ENCODE assay signal across 13 mouse cellular contexts in the genomic region with DNA sequence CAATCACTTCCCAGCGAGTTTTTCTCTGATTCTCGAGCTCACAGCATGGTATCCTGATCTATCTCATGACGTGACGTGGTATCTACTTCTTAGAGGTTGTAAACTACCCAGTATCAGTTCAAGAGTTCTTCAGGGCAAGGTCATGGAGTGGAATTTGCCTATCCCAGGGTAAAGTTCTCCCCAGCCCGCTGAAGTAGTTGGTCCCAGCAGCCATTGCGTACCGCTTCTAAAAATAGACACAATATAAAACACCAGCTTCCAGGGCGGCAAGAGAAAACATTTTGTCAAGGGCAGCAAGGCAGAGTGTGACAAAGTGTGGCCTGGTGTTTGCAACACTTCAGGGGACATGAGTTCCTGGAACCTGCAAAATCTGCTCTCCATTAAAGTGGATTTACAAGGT. TPM values are rescaled to one million over a fixed set of nuclear protein-coding genes. Genes with fewer than 3 reads are reported as not detected.
DNase-seq lines count a peak whose midpoint lies in the region; ATAC-seq lines count a peak whose summit lies in the region.
"Had no signal": no experiment of that assay in that cellular context is flagged by ENCODE, and none has a peak within 500 bp of the region (broad histone marks: within the 10 kb centered on the region; RNA-seq: fewer than 3 reads in every experiment).

No protein-coding gene starts in this region.

- no peak overlapping the region for H3K9ac ChIP-seq in lung, embryonic 15.5 days
- no peak overlapping the region for H3K9ac ChIP-seq in forebrain, embryonic 11.5 days (ENCODE audit: low read length)
- H3K9ac ChIP-seq: hindbrain, embryonic 15.5 days had no signal

- no peak overlapping the region for H3K4me2 ChIP-seq in lung, embryonic 15.5 days
- no peak overlapping the region for H3K4me2 ChIP-seq in forebrain, embryonic 11.5 days (ENCODE audit: low read depth, low read length, severe bottlenecking)
- H3K4me2 ChIP-seq: hindbrain, embryonic 15.5 days; midbrain, embryonic 11.5 days had no signal

- no peaks in the 10 kb centered on the region for H3K4me1 ChIP-seq in brown adipose tissue, adult 24 weeks (ENCODE audit: control insufficient read depth, insufficient read depth, insufficient read length, low read length)
- peaks cover 14% of the 10 kb centered on the region; the same call in 1 of the 2 replicates for H3K4me1 ChIP-seq in lung, embryonic 15.5 days
- no peaks in the 10 kb centered on the region for H3K4me1 ChIP-seq in forebrain, embryonic 11.5 days (replicated peaks; ENCODE audit: control insufficient read depth, insufficient read depth, low read length)
- H3K4me1 ChIP-seq: embryonic facial prominence, embryonic 10.5 days; forebrain, embryonic 10.5 days; hindbrain, embryonic 15.5 days had no signal

- no peaks in the 10 kb centered on the region for H3K36me3 ChIP-seq in lung, embryonic 15.5 days
- H3K36me3 ChIP-seq in forebrain, embryonic 11.5 days (ENCODE audit: control insufficient read depth, insufficient read depth, low read length): no peaks in the 10 kb centered on the region
- H3K36me3 ChIP-seq: embryonic facial prominence, embryonic 10.5 days; forebrain, embryonic 10.5 days; hindbrain, embryonic 15.5 days had no signal

- H3K4me3 ChIP-seq in brown adipose tissue, adult 24 weeks (ENCODE audit: insufficient read depth, low read depth, low read length): no peak overlapping the region
- no peak overlapping the region for H3K4me3 ChIP-seq in lung, embryonic 15.5 days
- no peak overlapping the region for H3K4me3 ChIP-seq in forebrain, embryonic 11.5 days (ENCODE audit: low read depth, low read length)
- H3K4me3 ChIP-seq: embryonic facial prominence, embryonic 10.5 days; forebrain, embryonic 10.5 days; hindbrain, embryonic 15.5 days had no signal

- H3K27me3 ChIP-seq in lung, embryonic 15.5 days: no peaks in the 10 kb centered on the region
- H3K27me3 ChIP-seq in forebrain, embryonic 11.5 days (ENCODE audit: control insufficient read depth, insufficient read depth, low read length): no peaks in the 10 kb centered on the region
- H3K27me3 ChIP-seq: hindbrain, embryonic 15.5 days had no signal

- WGBS in lung, embryonic 15.5 days: 43% methylated on average over 8 of the region's 8 CpGs
- 88% methylated on average over 8 of the region's 8 CpGs for WGBS in forebrain, embryonic 11.5 days

- ATAC-seq in lung, embryonic 15.5 days (ENCODE audit: borderline replicate concordance, extremely low read depth, low FRiP score, low TSS enrichment): no peak
- ATAC-seq in forebrain, embryonic 11.5 days (replicated peaks; ENCODE audit: low FRiP score): no peak

- H3K9me3 ChIP-seq in lung, embryonic 15.5 days: no peaks in the 10 kb centered on the region
- no peaks in the 10 kb centered on the region for H3K9me3 ChIP-seq in forebrain, embryonic 11.5 days (ENCODE audit: control insufficient read depth, low read length)
- H3K9me3 ChIP-seq: embryonic facial prominence, embryonic 10.5 days; forebrain, embryonic 10.5 days; hindbrain, embryonic 15.5 days had no signal

- H3K27ac ChIP-seq in brown adipose tissue, adult 24 weeks (replicated peaks; ENCODE audit: low read depth, low read length): peak overlapping the region; percentile 84
- peak overlapping the region; percentile 13 for H3K27ac ChIP-seq in lung, embryonic 15.5 days
- H3K27ac ChIP-seq in forebrain, embryonic 11.5 days (ENCODE audit: low read depth, low read length): no peak overlapping the region
- H3K27ac ChIP-seq: embryonic facial prominence, embryonic 10.5 days; forebrain, embryonic 10.5 days; hindbrain, embryonic 15.5 days had no signal

- intact Hi-C loops in heart, postnatal 36 days (cut with DNase I): loop anchor here (1.0 to 2.0 kb wide), 2 partner anchors 37 to 104 kb away; a partner anchor contains a TSS
- intact Hi-C loops in left cerebral cortex, postnatal 10 days (cut with DNase I): loop anchor here (5.0 kb wide), 1 partner anchor 105 kb away; no protein-coding TSS in a partner anchor

- DNase-seq in gastrocnemius, adult 18-20 months (ENCODE audit: low spot score): peak; percentile 33
- no peak for DNase-seq in gastrocnemius, adult 8-10 months (ENCODE audit: low spot score in 2 of 2)
- peak; percentile 6 to 11 for DNase-seq in heart, postnatal 36 days
- no peak for DNase-seq in left cerebral cortex, postnatal 10 days (ENCODE audit: extremely low spot score in 1 of 2, low spot score in 2 of 2)
- no peak for DNase-seq in forebrain, embryonic 11.5 days (ENCODE audit: low spot score)
- DNase-seq in urinary bladder, postnatal 4 days (ENCODE audit: low spot score in 2 of 2): no peak
- DNase-seq: cerebellum, adult 9-10 months had no signal

RNA-seq across cellular contexts. Expression of a gene that starts 36.5 kb away (rescaled TPM):
- 100 to 1,000 TPM; 109 to 117 TPM for total RNA-seq in gastrocnemius, adult 18-20 months (2021)
- total RNA-seq in gastrocnemius, adult 8-10 months (2022): 100 to 1,000 TPM; 113 to 139 (median 130) TPM
- polyA plus RNA-seq in brown adipose tissue, adult 24 weeks (2012; ENCODE audit: insufficient read depth, insufficient read length, missing spikeins): 89.1 and 108 TPM in 2 replicates
- total RNA-seq in heart, postnatal 36 days (2021): 100 to 1,000 TPM; 144 to 146 TPM
- 10.0 and 13.1 TPM in 2 replicates for polyA plus RNA-seq in lung, embryonic 15.5 days (2015; fragmentation: Nextera tagmentation; extraction: Ambion mirVana)
- 1 to 10 TPM; 2.3 to 2.7 TPM for total RNA-seq in left cerebral cortex, postnatal 10 days (2021)
- polyA plus RNA-seq in forebrain, embryonic 11.5 days (2014; fragmentation: Nextera tagmentation; extraction: Ambion mirVana): 0.16 and 0.19 TPM in 2 replicates

RNA-seq across cellular contexts. Expression of a gene that starts 46.3 kb away (rescaled TPM):
- total RNA-seq in gastrocnemius, adult 18-20 months (2021): 10 to 100 TPM; 39.7 to 40.3 TPM
- 10 to 100 TPM; 40.0 to 47.4 (median 44.2) TPM for total RNA-seq in gastrocnemius, adult 8-10 months (2022)
- 7.0 and 7.4 TPM in 2 replicates for polyA plus RNA-seq in brown adipose tissue, adult 24 weeks (2012; ENCODE audit: insufficient read depth, insufficient read length, missing spikeins)
- 10 to 100 TPM; 21.1 to 22.6 TPM for total RNA-seq in heart, postnatal 36 days (2021)
- 5.4 and 6.5 TPM in 2 replicates for polyA plus RNA-seq in lung, embryonic 15.5 days (2015; fragmentation: Nextera tagmentation; extraction: Ambion mirVana)
- total RNA-seq in left cerebral cortex, postnatal 10 days (2021): 1 to 10 TPM; 7.0 to 8.3 TPM
- 4.5 and 5.0 TPM in 2 replicates for polyA plus RNA-seq in forebrain, embryonic 11.5 days (2014; fragmentation: Nextera tagmentation; extraction: Ambion mirVana)

Comparison
In these comparisons a context has a peak if more than half of its experiments do, and no peak if none do; other contexts are left out.
1. DNase-seq: peak in gastrocnemius, adult 18-20 months (single experiment) and heart, postnatal 36 days (2 of 2); none in gastrocnemius, adult 8-10 months (0 of 2), left cerebral cortex, postnatal 10 days (0 of 2), forebrain, embryonic 11.5 days (single experiment) and urinary bladder, postnatal 4 days (0 of 2).
2. RNA of a gene that starts 36.5 kb away (total RNA-seq): 144 to 146 TPM in heart, postnatal 36 days, 113 to 139 TPM in gastrocnemius, adult 8-10 months and 109 to 117 TPM in gastrocnemius, adult 18-20 months; 2.3 to 2.7 TPM in left cerebral cortex, postnatal 10 days; every median in the first group is over 10 times any median in the second.